Mouse (Mus musculus) spleen, adult 12 weeks (tissue): ENCODE results near the gene Eva1b.
"Not testable (repeated sequence)": the region's sequence is repeated elsewhere in the genome, so short reads cannot be mapped to it uniquely, and the experiment has no call there.

Source experiments
- DNase-seq: peaks from one replicate; pipeline ENCODE4 v3.0.0; 2022; ENCODE audit warnings: low spot score

Gene Eva1b

DNA sequence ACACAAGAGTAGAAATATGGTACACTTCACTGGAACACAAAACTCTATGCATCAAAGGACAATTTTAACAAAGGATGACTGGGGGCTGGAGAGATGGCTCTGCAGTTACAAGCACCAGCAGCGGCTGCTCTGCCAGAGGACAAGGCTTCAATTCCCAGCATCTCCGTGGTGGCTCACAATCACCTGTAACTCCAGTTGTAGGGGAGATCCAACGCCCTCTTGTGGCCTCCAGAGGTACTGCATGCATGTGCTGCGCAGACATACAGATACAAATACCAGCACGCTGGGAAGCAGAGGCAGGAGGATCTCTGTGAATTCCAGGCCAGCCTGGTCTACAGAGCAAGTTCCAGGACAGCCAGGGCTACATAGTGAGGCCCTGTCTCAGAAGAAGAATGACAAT, 9.1 kb downstream of the Eva1b start:
- DNase-seq: peak; percentile 23

DNA sequence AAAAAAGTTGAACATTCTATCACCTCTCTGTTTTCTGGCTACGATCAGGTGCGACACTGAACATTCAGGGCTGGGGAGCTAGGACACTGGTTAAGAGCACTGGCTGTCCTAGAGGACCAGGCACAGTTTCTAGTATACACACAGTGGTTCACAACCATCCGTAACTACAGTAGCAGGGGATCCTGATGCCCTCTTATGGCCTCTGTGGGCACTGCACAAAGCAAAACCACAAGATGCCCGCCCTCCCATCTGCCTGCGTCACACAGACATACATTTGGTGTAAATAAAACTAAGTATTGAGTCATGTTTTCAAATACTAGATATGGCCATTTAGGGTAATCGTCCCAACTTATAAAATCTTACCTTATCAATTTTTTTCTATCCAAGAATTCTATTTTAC, 10.0 kb downstream of the Eva1b start:
- DNase-seq: no peak

DNA sequence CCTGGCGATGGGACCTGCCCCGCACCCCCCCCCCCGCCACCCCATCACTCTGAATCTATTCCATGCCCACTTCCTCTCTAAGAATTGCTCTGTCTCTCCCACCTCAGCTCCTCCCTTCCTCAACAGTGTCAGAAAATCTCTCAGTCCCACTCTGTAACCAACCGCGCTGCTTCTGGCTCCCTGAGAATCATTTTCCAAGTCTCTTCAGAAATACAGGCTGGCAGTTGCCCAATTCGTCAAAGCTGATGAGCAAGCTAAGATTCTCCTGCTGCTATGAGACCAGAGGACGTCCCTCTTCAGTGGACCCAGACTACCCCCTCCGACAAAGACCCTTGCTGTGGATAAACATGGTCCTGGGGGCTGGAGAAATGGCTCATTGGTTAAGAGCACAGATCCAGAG, 11.9 kb downstream of the Eva1b start:
- no peak for DNase-seq

DNA sequence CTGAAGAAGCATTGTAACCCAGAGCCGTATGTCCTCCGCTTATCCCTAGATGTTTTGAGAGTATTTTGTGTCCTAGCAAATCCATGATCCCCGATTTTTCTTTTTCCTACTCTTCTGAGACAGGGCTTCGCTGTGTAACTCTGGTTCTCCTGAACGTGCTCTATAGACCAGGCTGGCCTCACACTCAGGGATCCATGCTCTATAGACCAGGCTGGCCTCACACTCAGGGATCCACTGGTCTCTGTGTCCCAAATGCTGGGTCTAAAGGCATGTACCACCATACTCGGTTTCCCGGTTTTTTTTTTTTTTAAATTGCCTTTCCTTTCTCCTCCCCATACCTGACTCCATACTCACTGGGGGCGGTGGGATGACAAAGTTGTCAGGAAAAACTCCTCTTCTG, 13.4 kb downstream of the Eva1b start:
- DNase-seq: no peak

DNA sequence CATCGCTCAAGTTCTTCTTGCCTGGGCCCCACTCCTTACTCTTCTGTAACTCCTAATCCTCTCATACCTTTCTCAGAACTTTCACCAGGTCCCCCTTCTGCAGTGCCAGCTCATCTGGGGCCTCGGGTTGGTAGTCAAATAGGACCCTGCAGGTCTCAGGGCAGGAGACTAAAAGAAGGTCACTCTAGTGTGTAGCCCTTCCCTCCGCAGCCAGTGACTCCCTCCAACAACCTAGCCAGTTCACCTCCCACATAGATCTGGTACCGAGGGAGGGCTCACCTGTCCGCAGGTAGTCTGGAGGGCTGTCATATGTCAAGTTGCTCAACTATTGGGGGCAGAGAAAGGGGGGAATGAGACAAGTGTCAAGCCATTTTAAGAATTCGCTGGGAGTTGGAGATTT, 13.9 kb downstream of the Eva1b start:
- DNase-seq: no peak

DNA sequence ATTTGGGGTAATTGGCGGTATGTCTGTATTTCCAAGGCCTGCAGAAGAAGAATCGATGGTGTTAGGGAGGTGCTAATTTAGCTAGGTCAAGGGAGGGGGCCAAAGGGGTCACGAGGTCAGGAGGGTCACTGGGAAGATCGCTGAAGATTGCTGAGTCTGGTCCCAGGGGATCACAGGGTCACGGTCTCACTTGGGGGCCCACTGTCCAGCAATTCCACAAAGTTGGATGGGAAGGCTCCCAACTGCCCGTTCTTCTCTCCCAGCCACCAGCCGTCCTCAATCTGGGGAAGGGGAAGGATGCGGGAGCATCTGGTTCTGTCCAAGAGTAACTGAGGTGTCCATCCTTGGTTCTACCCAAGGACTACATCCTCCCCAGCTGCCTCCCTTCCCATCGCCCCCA, 14.4 kb downstream of the Eva1b start:
- no peak for DNase-seq

DNA sequence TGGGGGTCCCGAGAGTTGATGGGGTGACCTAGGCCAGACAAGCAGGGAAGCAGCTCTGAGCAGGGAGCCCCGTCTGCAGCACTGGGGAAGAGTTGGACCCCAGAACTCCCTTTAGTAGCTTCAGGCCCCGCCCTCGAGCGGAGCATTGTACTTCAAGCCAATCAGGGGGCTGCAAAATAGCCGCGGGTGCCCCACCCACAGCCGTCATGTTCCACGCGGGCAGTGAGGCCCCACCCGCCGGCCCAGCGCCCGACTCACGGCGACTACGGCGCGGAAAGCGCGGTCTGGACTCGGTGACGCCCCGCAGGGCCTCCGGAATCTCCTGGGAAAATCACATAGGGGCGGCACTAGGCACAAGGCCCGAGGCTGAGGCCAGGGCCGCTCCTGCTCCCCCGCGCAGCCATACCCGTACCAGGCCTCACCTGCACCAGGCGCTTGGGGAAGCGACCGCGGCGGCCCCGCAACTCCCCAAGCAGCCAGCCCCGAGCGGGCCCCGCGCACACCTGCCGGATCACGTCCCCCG, 15.1 kb downstream of the Eva1b start:
- peak; percentile 58 for DNase-seq

DNA sequence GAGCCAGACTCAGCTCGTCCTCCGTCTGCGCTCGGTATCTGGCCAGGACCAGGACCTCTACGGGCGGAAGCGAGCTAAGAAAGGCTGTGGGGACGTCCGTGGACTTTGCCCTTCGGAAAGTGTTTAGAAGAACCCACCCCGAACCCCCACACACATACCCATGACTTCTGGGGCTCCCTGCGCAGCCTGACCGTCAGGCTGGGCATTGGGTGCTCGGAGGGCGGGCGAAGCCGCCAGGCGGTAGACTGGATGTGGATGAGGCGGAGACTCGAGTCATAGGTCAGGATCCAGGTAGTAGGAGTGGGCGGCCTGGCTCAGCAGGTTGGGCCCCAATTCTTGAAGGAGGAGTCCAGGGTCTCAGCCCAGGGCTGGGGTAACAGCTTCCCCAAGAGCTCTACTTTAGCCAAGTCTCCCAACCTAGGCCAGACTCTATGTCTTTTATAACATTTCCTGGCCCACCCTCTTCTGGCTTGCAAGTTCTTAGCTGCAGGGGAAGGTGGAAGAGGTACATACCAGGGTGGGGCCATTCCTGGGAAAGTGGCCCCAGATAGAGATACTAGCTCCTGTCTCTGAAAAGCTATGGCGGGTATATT, 15.6 kb downstream of the Eva1b start, which contains the start of gene Sh3d21:
Gene Sh3d21, minus strand, starts transcription at position 425 of the 593 bp plus-strand sequence.
- no peak for DNase-seq

DNA sequence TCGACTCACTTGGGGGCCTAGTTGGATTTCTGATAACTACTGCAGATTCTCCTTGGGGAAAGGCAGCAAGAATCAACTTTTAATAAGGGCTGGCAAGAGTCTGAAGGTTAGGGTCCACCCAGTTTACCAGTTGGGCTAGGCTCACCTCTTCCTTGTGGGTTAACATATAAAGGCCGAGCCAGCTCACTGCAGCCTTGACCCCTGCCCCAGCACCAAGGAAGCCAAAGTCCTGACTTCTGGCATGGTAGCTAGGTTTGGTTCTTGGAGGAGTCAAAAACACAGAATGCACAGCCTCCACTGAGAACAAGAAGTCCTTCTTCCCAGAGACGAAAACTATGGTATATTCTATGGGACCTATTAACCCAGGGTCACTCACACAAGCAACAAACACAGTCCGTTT, 16.1 kb downstream of the Eva1b start:
- no peak for DNase-seq

DNA sequence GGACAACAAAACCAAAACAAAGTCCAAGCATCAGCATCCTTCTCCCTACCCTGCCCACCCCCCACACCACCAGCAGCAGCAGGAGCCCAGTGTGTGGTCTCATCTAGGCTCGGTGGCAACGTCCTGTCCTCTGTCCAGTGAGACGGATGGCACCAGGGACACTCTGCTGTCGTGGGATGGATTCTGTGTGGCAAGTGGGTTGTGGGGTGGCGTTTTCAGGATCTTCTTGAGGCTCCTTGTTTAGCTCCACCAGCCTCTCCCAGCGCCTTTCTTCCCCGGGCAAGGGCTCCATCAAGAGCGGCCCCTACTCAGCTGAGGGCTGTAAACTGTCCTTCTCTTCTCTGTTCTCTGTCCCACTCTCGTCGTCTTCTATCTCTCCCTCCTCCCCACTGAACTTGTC, 17.5 kb downstream of the Eva1b start:
- not testable (repeated sequence) for DNase-seq

DNA sequence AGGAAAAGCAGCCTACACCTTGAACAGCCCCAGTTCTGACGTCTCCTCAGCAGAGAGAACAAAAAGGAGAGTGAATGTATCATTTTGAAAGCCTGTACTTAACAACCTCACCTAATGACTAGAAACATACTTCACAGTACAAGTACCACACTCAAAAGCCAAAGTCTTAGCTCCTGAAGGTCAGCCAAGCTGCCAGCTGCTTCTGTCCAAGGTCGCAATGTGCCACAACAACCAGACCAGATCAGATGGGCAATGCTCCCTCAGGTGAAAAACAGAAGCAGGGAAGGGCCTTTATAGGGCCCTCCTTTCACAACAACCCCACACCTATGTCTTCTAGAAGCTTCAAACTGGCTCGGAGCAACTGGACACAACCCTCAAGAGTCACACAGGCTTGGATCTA, 18.5 kb downstream of the Eva1b start:
- no peak for DNase-seq

DNA sequence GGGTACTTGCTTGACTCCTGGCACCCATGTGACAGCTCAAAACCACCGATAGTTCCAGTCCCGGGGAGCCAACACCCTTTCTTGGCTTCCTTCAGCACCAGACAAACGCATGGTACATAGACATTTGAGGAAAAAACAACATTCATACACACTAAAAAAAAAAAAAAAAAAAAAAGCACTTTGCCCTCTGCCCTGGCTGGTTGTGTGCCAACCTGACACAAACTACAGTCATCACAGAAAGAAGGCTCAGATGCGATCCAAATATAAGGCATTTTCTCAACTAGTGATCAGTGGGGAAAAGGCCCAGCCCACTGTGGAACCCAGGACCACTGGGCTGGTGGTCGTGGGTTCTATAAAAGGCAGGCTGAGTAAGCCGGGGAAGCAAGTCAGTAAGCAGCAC, 21.3 kb downstream of the Eva1b start:
- DNase-seq: no peak

DNA sequence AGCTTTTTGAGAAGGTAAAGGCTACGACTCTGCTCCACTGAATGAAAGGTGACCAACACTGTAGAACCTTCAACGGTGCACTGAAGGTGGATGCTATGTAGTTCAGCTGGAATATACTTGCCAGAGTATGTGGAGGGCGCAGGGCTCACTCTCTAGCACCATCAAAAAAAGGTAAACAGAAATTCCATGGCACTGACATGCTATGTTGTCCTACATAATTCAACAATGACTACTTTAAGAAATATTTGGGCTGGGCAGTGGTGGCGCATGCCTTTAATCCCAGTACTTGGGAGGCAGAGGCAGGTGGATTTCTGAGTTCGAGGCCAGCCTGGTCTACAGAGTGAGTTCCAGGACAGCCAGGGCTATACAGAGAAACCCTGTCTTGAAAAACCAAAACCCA, 23.2 kb downstream of the Eva1b start:
- DNase-seq: not testable (repeated sequence)

DNA sequence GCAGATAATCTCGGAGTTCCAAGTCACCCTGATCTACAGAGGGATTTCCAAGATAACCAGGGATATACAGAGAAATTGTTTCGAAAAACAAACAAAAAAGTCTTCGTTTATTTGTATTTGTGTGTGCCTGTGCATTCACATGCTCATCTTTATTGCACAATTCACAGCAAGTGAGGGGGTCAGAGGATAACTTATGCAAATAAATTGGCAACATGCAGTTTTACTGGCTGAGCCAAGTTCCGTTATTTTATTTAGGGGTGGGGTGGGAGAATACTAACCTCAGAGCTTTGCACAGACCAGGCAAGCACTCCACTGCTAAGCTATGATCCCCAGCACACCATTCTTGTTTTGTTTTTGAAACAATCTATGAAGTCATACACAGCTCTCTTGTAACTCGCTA, 26.3 kb downstream of the Eva1b start:
- DNase-seq: no peak

DNA sequence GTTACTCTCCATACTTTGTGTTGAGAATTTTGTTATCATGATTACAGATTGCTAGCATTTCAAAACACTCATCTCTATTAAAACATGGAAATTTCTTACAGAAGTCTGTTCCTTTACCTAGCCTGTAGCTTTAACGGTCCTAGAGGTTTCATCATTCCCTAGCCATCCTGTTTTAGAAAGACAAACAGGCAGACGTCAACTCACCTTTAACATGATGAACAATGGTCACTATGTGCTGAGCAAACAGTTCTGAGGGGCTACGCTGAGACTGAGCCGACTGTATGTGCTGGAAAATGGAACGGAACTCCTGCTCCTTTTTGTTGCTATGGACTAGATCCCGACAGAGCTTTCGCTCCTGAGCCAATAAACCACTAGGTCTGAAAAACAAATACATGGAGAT, 28.4 kb downstream of the Eva1b start:
- not testable (repeated sequence) for DNase-seq

DNA sequence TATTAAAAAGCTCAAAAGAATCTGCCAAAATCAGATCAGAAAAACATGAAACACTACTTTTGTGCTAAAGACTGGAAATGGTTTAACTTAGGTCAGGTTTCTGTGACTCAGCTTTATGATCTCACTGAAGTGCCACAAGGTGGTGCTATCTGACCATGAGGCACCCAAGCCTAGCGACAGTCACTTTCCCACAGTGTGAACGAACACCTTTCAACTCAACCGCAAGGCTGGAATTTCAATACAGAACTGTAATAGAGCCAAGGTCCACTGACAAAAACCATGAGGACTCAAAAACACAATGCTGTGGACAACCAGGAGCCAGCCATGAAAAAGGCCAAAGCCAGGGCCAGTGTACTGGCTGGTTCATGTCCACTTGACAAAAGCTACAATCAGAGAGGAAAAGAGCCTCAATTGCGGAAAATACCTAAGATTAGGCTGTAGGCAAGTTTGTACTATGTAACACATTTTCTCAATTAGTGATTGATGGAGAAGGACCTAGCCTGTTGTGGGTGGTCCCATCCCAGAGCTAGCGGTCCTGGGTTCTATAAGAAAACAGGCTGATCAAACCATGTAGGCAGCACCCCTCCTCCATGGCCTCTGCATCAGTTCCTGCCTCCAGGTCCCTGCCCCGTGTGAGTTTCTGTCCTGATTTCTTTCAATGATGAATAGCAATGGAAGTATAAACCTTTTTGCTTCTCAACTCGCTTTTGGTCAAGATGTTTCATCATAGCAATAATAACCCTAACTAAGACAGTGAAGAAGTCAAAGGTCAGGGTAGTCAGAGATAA, 33.8 kb downstream of the Eva1b start:
- DNase-seq: no peak

DNA sequence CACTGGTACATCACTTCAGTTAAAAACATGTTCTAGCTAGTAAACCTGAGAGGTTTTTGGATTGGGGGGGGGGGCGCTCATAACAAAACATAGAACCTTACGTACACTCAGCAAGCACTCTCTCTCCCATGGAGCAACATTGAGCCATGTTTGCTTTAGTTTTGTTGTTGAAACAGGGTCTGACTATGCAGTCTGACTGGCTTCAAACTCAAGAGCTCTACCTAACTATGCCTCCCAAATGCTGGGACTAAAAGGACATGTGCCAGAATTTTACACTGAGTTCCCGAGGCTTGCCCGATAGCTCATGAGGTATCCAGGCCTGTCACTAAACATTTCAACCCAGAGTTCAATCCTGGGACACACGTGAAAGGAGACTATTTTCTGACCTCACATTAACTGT, 35.5 kb downstream of the Eva1b start:
- no peak for DNase-seq

DNA sequence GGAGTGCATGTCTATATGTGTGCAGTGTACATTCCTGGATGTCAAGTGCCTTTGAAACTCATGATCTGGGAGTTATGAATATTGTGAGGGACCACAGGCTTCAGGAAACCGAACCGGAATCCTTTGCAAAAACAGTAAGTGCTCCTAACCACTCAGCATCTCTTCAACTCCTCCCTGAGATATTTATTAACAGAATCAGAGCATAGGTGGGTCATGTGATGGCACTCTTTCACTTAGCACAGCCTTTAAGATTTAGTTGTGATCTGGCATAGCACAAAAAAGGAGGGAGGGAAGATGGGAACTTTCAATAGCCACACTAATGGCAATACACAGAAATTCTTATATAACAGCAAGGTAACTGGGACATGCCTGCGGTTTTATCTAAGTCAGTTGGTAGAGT, 39.6 kb downstream of the Eva1b start:
- DNase-seq: no peak

DNA sequence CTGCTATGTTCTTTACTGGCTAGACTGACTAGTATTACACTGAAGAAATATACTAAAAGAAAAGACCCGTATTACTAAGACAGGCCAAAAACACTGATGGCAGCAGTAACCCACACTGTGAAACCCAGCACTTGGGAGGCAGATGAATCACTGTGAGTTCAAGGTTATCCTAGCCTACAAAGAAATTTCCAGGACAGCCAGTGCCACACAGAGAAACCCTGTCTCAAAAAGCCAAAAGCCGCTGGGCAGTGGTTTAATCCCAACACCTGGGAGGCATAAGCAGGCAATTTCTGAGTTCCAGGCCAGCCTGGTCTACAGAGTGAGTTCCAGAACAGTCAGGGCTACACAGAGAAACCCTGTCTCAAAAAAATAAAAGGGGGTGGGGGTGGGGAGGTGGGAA, 43.1 kb downstream of the Eva1b start:
- no peak for DNase-seq

DNA sequence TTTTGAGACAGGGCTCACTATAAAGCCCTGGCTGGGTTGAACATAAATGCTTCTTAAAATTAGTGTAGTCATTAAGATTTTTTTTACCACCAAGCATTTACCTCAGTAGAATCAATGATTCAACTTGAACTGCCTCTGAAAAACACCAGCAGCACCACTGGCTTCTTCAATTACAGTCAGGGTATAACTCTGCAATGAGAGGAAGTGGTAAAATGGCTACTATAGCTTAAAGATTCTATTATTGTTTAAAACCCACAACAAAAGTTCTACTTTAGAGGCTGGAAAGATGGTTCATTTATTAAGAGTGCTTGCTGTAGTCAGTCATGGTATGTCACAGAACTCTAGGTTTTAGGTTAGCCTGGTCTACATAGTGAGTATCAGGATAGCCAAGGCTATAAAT, 46.7 kb downstream of the Eva1b start:
- DNase-seq: no peak

DNA sequence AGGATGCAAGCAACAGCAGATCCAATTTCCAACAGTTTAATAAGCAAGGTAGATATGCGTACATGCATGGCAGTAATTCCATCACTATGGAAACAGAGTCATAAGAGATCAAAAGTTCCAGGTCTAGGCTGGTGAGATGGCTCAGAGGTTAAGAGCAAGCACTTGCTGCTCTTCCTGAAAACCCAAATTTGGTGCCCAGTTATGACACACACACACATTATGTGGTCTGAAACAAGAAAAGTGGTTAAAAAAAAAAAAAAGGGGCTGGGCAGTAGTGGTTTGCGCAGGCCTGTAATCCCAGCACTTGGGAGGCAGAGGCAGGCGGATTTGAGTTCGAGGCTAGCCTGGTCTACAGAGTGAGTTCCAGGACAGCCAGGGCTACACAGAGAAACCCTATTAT, 47.4 kb downstream of the Eva1b start:
- DNase-seq: no peak

DNA sequence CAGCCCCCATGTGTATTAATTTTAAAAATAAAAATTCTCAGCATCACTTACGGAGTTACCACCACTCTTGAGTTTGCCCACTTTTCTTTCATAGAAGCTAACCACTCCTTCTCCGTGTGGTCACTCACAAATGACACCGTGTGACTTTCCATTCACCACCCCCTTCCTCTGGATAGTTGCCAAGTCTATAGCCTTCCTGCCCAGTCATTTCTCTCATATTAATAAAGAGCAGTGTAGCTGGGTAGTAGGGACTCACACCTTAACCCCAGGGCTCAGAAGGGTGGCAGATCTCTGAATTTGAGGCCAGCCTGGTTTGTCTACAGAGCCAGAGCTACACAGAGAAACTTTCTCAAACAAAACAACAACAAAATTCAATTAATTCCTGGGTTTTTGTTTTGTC, 49.9 kb downstream of the Eva1b start:
- DNase-seq: no peak
